Mouse (Mus musculus): ENCODE measurements around the gene Hip1r.

- TF ChIP-seq POLR2A (IDR thresholded peaks at IDR 0.05; ENCODE audit: insufficient read depth, low read depth, low read length) (no peak), CTCF (IDR thresholded peaks at IDR 0.05; ENCODE audit: insufficient read depth, low read depth, low read length) (no peak)
Observed at GRCm38 (mm10) chr5:124034471-124034870, 61.0 kb downstream of the Hip1r start.
